In the genomic region with DNA sequence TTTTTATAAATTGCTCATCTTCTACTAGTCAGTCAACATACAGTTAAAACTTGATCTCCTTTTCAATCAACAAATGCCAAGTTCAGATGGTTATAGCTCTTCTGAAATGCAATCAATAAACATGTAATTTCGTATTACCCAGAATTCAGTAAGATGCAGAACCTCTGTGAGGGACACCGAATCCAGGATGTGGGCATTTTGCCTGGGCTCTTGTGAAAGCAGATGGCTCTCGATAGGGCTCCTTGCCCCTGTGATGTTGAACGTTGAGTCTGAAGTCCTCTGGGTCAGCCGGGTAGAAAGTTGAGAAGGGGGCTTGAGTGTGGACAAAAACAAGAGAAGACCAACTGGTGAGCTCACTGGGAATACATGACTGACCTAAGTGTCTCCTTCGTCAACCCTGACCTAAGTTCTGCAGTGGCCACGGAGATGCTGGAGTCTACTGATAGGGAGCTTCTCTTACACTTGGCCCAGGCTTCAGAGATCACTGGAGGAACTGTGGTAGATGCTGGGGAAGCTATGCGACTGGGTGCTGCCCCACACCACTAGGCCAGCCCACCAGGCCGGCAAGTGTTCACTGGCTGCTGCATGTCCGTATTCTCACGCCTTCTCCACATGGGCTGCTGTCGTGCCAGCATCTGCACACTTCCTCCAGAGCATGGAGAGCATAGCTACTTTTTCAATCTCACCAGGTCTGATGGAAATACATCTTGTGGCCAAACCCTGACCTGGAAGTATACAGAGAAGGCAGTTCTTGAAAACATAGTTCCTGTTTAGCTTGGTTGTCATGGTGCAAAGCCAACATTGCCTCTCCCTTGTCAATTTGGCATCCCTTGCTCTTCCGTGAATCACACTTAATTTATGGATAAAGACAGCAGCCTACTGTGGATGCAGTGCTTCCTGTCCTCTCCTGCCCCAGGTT, we compare ENCODE assay signal across 19 mouse cellular contexts.
A peak's percentile ranks its signal among the peaks of the same experiment; 100 is the strongest.
DNase-seq lines count a peak whose midpoint lies in the region; ATAC-seq lines count a peak whose summit lies in the region.
"Had no signal": no experiment of that assay in that cellular context is flagged by ENCODE, and none has a peak within 500 bp of the region (broad histone marks: within the 10 kb centered on the region; RNA-seq: fewer than 3 reads in every experiment).

No protein-coding gene starts in this region.

- peak; percentile 45 for ATAC-seq in common myeloid progenitor, adult 5-6 weeks (replicated peaks; ENCODE audit: low read depth, poor library complexity, severe bottlenecking)
- ATAC-seq in neutrophil, adult 5-6 weeks (ENCODE audit: extremely low read depth, insufficient number of reproducible peaks, low FRiP score, poor library complexity, severe bottlenecking) = peak; percentile 25; the same call in 1 of the 2 replicates
- ATAC-seq: forebrain, embryonic 13.5 days; intestine, postnatal 0 days had no signal

- DNase-seq in left cerebral cortex, postnatal 4 days = peak; percentile 12
- DNase-seq in left cerebral cortex, postnatal 14 days (ENCODE audit: low spot score in 2 of 2) = no peak
- DNase-seq in MN1 (ENCODE audit: low spot score) = peak; percentile 56
- DNase-seq in adrenal gland, postnatal 14 days = no peak
- DNase-seq in layer of hippocampus, postnatal 10 days (ENCODE audit: low spot score in 2 of 2) = no peak
- DNase-seq: adrenal gland, postnatal 25 days; cerebellum, postnatal 36 days; gastrocnemius, postnatal 14 days; heart, adult 2 months; heart, postnatal 14 days; lung, embryonic 14.5 days; lung, postnatal 4 days; right cerebral cortex, postnatal 14 days; spleen, adult 18-20 months; thymus, postnatal 25 days had no signal

- intact Hi-C loops in left cerebral cortex, postnatal 4 days (cut with DNase I) = no loop called here
- intact Hi-C loops in left cerebral cortex, postnatal 14 days (cut with DNase I) = no loop called here

Comparison
In these comparisons a context has a peak if more than half of its experiments do, and no peak if none do; other contexts are left out.
1. DNase-seq: peak in left cerebral cortex, postnatal 4 days (single experiment) and MN1 (single experiment); none in left cerebral cortex, postnatal 14 days (0 of 2), adrenal gland, postnatal 14 days (single experiment) and layer of hippocampus, postnatal 10 days (0 of 2).